26 mouse cellular contexts compared by ENCODE assay signal in the genomic region with DNA sequence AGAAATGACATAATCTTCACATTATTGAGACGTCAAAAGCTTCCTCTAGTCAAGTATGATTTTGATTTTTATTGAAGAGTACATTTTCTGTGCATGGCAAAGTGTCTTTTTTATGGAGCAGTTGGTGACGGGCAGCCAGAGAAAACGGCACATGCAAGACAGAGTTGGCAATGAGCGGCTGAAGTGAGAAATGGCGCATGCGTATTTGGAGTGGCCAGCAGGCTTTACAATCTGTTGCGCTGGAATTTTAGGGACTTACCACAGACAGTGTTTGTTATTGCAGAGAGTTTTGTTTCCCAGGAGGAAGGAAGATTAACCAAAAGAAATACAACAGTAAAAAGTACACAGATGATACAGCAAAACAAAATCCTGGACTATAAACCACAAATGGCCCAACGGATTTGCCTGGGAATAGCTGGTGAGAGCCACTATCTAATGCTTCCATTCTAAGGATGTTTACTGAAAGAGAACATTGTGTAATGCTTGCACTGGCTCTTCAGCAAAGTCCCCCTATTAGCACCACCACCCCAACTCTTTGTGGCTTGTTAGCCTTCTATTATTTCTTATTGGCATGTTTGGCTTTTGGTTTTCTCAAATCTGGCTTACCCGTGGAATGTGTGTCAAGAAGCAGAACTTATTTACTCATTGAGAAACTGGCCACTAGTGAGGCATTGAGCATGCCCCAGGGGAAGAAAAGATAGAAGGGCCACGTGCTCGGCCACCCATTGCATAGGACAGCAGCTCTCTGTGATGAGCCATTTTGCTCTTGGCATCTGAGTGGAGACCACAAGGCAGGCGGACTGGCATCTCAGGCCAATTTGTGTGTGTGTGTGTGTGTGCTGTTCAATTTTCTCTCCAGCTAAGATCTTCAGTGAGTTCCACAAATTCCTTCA. TPM values are rescaled to one million over a fixed set of nuclear protein-coding genes. Genes with fewer than 3 reads are reported as not detected.
A peak's percentile ranks its signal among the peaks of the same experiment; 100 is the strongest.
DNase-seq lines count a peak whose midpoint lies in the region; ATAC-seq and TF ChIP-seq lines count a peak whose summit lies in the region.
"Had no signal": no experiment of that assay in that cellular context is flagged by ENCODE, and none has a peak within 500 bp of the region (broad histone marks: within the 10 kb centered on the region; RNA-seq: fewer than 3 reads in every experiment).

No protein-coding gene starts in this region.

- 77% methylated on average over 12 of the region's 12 CpGs for whole genome bisulfite sequencing in embryonic facial prominence, embryonic 14.5 days
- 84% methylated on average over 12 of the region's 12 CpGs for WGBS in embryonic facial prominence, embryonic 10.5 days

- H3K9me3 ChIP-seq in embryonic facial prominence, embryonic 14.5 days (ENCODE audit: control insufficient read depth, low read length): no peaks in the 10 kb centered on the region
- H3K9me3 ChIP-seq in embryonic facial prominence, embryonic 10.5 days: no peaks in the 10 kb centered on the region
- H3K9me3 ChIP-seq: embryonic facial prominence, embryonic 13.5 days; limb, embryonic 15.5 days; midbrain, embryonic 13.5 days had no signal

- intact Hi-C loops in left cerebral cortex, postnatal 10 days (cut with DNase I): no loop called here
- intact Hi-C loops in left cerebral cortex, adult 2 months (cut with DNase I): no loop called here

- H3K27ac ChIP-seq in embryonic facial prominence, embryonic 14.5 days (replicated peaks; ENCODE audit: low read depth, low read length): no peak overlapping the region
- H3K27ac ChIP-seq in embryonic facial prominence, embryonic 10.5 days (replicated peaks): no peak overlapping the region
- H3K27ac ChIP-seq in left cerebral cortex, adult 2 months: no peak overlapping the region
- H3K27ac ChIP-seq: embryonic facial prominence, embryonic 13.5 days; gastrocnemius, adult 2 months; hindbrain, embryonic 14.5 days; kidney, postnatal 0 days; limb, embryonic 15.5 days; liver, embryonic 14.5 days; midbrain, embryonic 13.5 days had no signal

- TF ChIP-seq POLR2A in brain, embryonic 14.5 days (IDR thresholded peaks at IDR 0.05; ENCODE audit: borderline replicate concordance, extremely low read depth, insufficient read depth, insufficient read length, poor library complexity, severe bottlenecking): no peak

- H3K4me1 ChIP-seq in embryonic facial prominence, embryonic 14.5 days (ENCODE audit: control insufficient read depth, insufficient read depth, low read length): no peaks in the 10 kb centered on the region
- peaks cover 2% of the 10 kb centered on the region; the same call in 1 of the 2 replicates for H3K4me1 ChIP-seq in embryonic facial prominence, embryonic 10.5 days
- H3K4me1 ChIP-seq: embryonic facial prominence, embryonic 13.5 days; limb, embryonic 15.5 days; megakaryocyte, embryonic 14.5 days; midbrain, embryonic 13.5 days had no signal

- H3K4me2 ChIP-seq in embryonic facial prominence, embryonic 14.5 days (ENCODE audit: low read depth, low read length): no peak overlapping the region
- H3K4me2 ChIP-seq: embryonic facial prominence, embryonic 13.5 days; hindbrain, embryonic 14.5 days; limb, embryonic 15.5 days; midbrain, embryonic 13.5 days had no signal

- no peak overlapping the region for H3K4me3 ChIP-seq in embryonic facial prominence, embryonic 14.5 days (ENCODE audit: low read depth, low read length)
- no peak overlapping the region for H3K4me3 ChIP-seq in embryonic facial prominence, embryonic 10.5 days
- no peak overlapping the region for H3K4me3 ChIP-seq in left cerebral cortex, adult 2 months
- H3K4me3 ChIP-seq: embryonic facial prominence, embryonic 13.5 days; gastrocnemius, adult 2 months; limb, embryonic 15.5 days; megakaryocyte, embryonic 14.5 days; midbrain, embryonic 13.5 days had no signal

- no peak for TF ChIP-seq CTCF in left cerebral cortex, adult 2 months (IDR thresholded peaks at IDR 0.05)
- TF ChIP-seq CTCF in brain, embryonic 14.5 days (IDR thresholded peaks at IDR 0.05; ENCODE audit: borderline replicate concordance, extremely low read depth, insufficient read depth, insufficient read length): no peak

- no peaks in the 10 kb centered on the region for H3K27me3 ChIP-seq in embryonic facial prominence, embryonic 14.5 days (replicated peaks; ENCODE audit: control insufficient read depth, insufficient read depth, low read length)
- H3K27me3 ChIP-seq in embryonic facial prominence, embryonic 10.5 days (replicated peaks; ENCODE audit: low read depth, poor library complexity, severe bottlenecking): no peaks in the 10 kb centered on the region
- H3K27me3 ChIP-seq: embryonic facial prominence, embryonic 13.5 days; limb, embryonic 15.5 days; megakaryocyte, embryonic 14.5 days; midbrain, embryonic 13.5 days had no signal

- no peak; the same call in 1 of the 2 replicates for ATAC-seq in embryonic facial prominence, embryonic 14.5 days (ENCODE audit: low read depth)
- ATAC-seq: CD4-positive, CD25-positive, alpha-beta regulatory T cell, adult 4 months; inflammation-experienced regulatory T-cells, adult 6 months; midbrain, embryonic 13.5 days had no signal

- DNase-seq in embryonic facial prominence, embryonic 14.5 days (ENCODE audit: low spot score): peak; percentile 2
- no peak for DNase-seq in embryonic facial prominence, embryonic 10.5 days (ENCODE audit: low spot score)
- peak; percentile 5 to 35 for DNase-seq in left cerebral cortex, postnatal 10 days (ENCODE audit: extremely low spot score in 1 of 2, low spot score in 2 of 2)
- DNase-seq in left cerebral cortex, adult 2 months (ENCODE audit: extremely low spot score in 1 of 2, low spot score in 2 of 2): no peak
- DNase-seq in brain, embryonic 14.5 days (ENCODE audit: low read depth): peak; percentile 18
- DNase-seq in lung, postnatal 14 days: peak; percentile 2
- no peak for DNase-seq in retina, postnatal 1 day
- no peak for DNase-seq in urinary bladder, postnatal 25 days (ENCODE audit: low spot score)
- DNase-seq: adrenal gland, adult 8-10 months; cerebellum, postnatal 14 days; gastrocnemius, adult 2 months; heart, postnatal 4 days; kidney, adult 18-20 months; left cerebral cortex, postnatal 4 days; thymus, postnatal 4 days had no signal

- H3K9ac ChIP-seq in embryonic facial prominence, embryonic 14.5 days (ENCODE audit: low read depth, low read length): no peak overlapping the region
- H3K9ac ChIP-seq: embryonic facial prominence, embryonic 13.5 days; hindbrain, embryonic 14.5 days; limb, embryonic 15.5 days; liver, embryonic 14.5 days; midbrain, embryonic 13.5 days had no signal

- H3K36me3 ChIP-seq in embryonic facial prominence, embryonic 14.5 days (ENCODE audit: control insufficient read depth, insufficient read depth, low read length): no peaks in the 10 kb centered on the region
- no peaks in the 10 kb centered on the region for H3K36me3 ChIP-seq in embryonic facial prominence, embryonic 10.5 days (replicated peaks)
- H3K36me3 ChIP-seq: embryonic facial prominence, embryonic 13.5 days; limb, embryonic 15.5 days; midbrain, embryonic 13.5 days had no signal

RNA-seq across cellular contexts. Expression of gene Csl, which starts 15.0 kb away (rescaled TPM):
- polyA plus RNA-seq in embryonic facial prominence, embryonic 14.5 days (2014; fragmentation: Nextera tagmentation; extraction: Ambion mirVana): not detected in 2 replicates
- 0.10 TPM in 1 of 2 replicates, not detected in the other for polyA plus RNA-seq in embryonic facial prominence, embryonic 10.5 days (2016; fragmentation: Nextera tagmentation; extraction: Ambion mirVana)
- total RNA-seq in left cerebral cortex, postnatal 10 days (2021): 1 to 10 TPM in 1 of 2 experiments, under 1 TPM in 1; 0.93 to 1.2 TPM
- under 1 TPM; 0.63 to 0.70 TPM for total RNA-seq in left cerebral cortex, adult 2 months (2021)
- polyA plus RNA-seq in brain, embryonic 14.5 days (2012; rRNA removed): 0.05 TPM in 1 of 2 replicates, not detected in the other
- polyA plus RNA-seq: CD4-positive, CD25-positive, alpha-beta regulatory T cell, adult 4 months; embryonic facial prominence, embryonic 13.5 days; inflammation-experienced regulatory T-cells, adult 6 months; neural tube, embryonic 11.5 days; stomach, embryonic 14.5 days had no signal

Comparison
In these comparisons a context has a peak if more than half of its experiments do, and no peak if none do; other contexts are left out.
1. DNase-seq: peak in embryonic facial prominence, embryonic 14.5 days (single experiment), left cerebral cortex, postnatal 10 days (2 of 2), brain, embryonic 14.5 days (single experiment) and lung, postnatal 14 days (single experiment); none in embryonic facial prominence, embryonic 10.5 days (single experiment), left cerebral cortex, adult 2 months (0 of 2), retina, postnatal 1 day (single experiment) and urinary bladder, postnatal 25 days (single experiment).